Mouse (Mus musculus) lung, postnatal 0 days (tissue): ENCODE measurements around the gene Gjb6. TPM values are rescaled to one million over a fixed set of nuclear protein-coding genes. Genes with fewer than 3 reads are reported as not detected.

Experiments used
- ATAC-seq: fragments of 200-750 bp; cut with Nextera tagmentation; 2 replicates; pipeline ENCODE4 v1.8.0; 2017; ENCODE audit warnings: moderate library complexity
- DNase-seq: peaks from one replicate; pipeline ENCODE4 v3.0.0-alpha.2; 2016; ENCODE audit warnings: low spot score
- H3K27ac ChIP-seq: fragments of 300-500 bp; sonication (generic); 2 replicates; pipeline ENCODE4 v1.5.1; 2014; ENCODE audit warnings: antibody characterized with exemption, mild to moderate bottlenecking, low read length, mixed read lengths
- H3K27me3 ChIP-seq: fragments of 300-500 bp; sonication (generic); replicated peaks from 2 replicates; pipeline ENCODE4 v1.6.1; 2014; ENCODE audit warnings: low read length, mixed read lengths; ENCODE audit not compliant: insufficient read depth
- H3K36me3 ChIP-seq: fragments of 300-500 bp; sonication (generic); 2 replicates; pipeline ENCODE4 v1.6.1; 2014; ENCODE audit warnings: low read length, mixed read lengths; ENCODE audit not compliant: insufficient read depth
- H3K4me1 ChIP-seq: fragments of 300-500 bp; sonication (generic); 2 replicates; pipeline ENCODE4 v1.6.1; 2014; ENCODE audit warnings: antibody characterized with exemption, low read depth, low read length, mixed read lengths; ENCODE audit not compliant: insufficient read depth
- H3K4me2 ChIP-seq: fragments of 300-500 bp; sonication (generic); replicated peaks from 2 replicates; pipeline ENCODE4 v1.6.1; 2014; ENCODE audit warnings: low read depth, mild to moderate bottlenecking, low read length, moderate library complexity, mixed read lengths
- H3K4me3 ChIP-seq: fragments of 300-500 bp; sonication (generic); 2 replicates; pipeline ENCODE4 v1.5.1; 2014; ENCODE audit warnings: low read depth, low read length
- H3K9ac ChIP-seq: fragments of 300-500 bp; sonication (generic); replicated peaks from 2 replicates; pipeline ENCODE4 v1.6.1; 2014; ENCODE audit warnings: low read depth, mild to moderate bottlenecking
- H3K9me3 ChIP-seq: fragments of 300-500 bp; sonication (generic); 2 replicates; pipeline ENCODE4 v1.6.1; 2016; ENCODE audit warnings: low read length, mixed read lengths
- CTCF ChIP-seq: IDR thresholded peaks from 2 replicates; pipeline ENCODE4 v1.5.1; 2016; ENCODE audit warnings: antibody characterized with exemption, mild to moderate bottlenecking
- EP300 ChIP-seq: IDR thresholded peaks from 2 replicates; pipeline ENCODE4 v1.6.1; 2016; ENCODE audit warnings: antibody characterized with exemption, mild to moderate bottlenecking, control low read depth
- WGBS: fragments of 180-500 bp; shearing (Covaris S2); extraction: QIAGEN DNeasy Blood & Tissue Kit; methylation state at CpG from one replicate; pipeline ENCODE4 v1.1.7; 2014; 5-methylcytosine and 5-hydroxymethylcytosine counted together
- polyA plus RNA-seq: library from polyadenylated mRNA; unstranded; fragments of >200 nt; fragmentation: Nextera tagmentation; extraction: Ambion mirVana; gene quantifications from 2 replicates; pipeline ENCODE4 v1.2.1, GENCODE M21; 2015

Gjb6 gene
- polyA plus RNA-seq, 1 experiment from 2014 or later, result 13.2 TPM

GRCm38 (mm10) chr14:57127383-57127782, 6.0 kb downstream of the Gjb6 start:
- peak; percentile 95 for ATAC-seq

GRCm38 (mm10) chr14:57122295-57122694, 11.1 kb downstream of the Gjb6 start:
- H3K27ac ChIP-seq, result no peak overlapping the region
- no peaks in the 10 kb centered on the region for H3K4me1 ChIP-seq
- H3K36me3 ChIP-seq, result no peaks in the 10 kb centered on the region
- no peak overlapping the region for H3K9ac ChIP-seq
- H3K27me3 ChIP-seq, result no peaks in the 10 kb centered on the region
- H3K4me3 ChIP-seq, result no peak overlapping the region
- DNase-seq, result no peak
- no peak overlapping the region for H3K4me2 ChIP-seq
- no peaks in the 10 kb centered on the region for H3K9me3 ChIP-seq
- no peak for TF ChIP-seq CTCF
- no peak for TF ChIP-seq EP300
- 0 out of 2 replicates have a peak, but pooled peaks have one; percentile 33 for ATAC-seq
- WGBS, result 67% methylated on average over 7 of the region's 7 CpGs

More at GRCm38 (mm10) chr14:57127383-57127782, 6.0 kb downstream of the Gjb6 start:
- Histone ChIP-seq H3K9me3 (no peaks in the 10 kb centered on the region), H3K27me3 (no peaks in the 10 kb centered on the region), H3K36me3 (no peaks in the 10 kb centered on the region), H3K4me3 (no peak overlapping the region), H3K4me1 (no peaks in the 10 kb centered on the region), H3K4me2 (no peak overlapping the region), H3K9ac (no peak overlapping the region), H3K27ac (no peak overlapping the region)
- TF ChIP-seq EP300 (peak; percentile 20; the same call in 1 of the 2 replicates), CTCF (no peak)
- peak; percentile 77 for DNase-seq
- 43% methylated on average over 4 of the region's 4 CpGs for WGBS

- no peak for TF ChIP-seq CTCF
- no peak for TF ChIP-seq EP300
- DNase-seq (no peak), ATAC-seq (no peak)
- Histone ChIP-seq H3K27ac (no peak within 1 kb of the TSS), H3K4me3 (no peak within 1 kb of the TSS), H3K4me2 (no peak within 1 kb of the TSS), H3K9me3 (no peaks in the 10 kb centered on the region), H3K9ac (no peak within 1 kb of the TSS), H3K27me3 (no peaks in the 10 kb centered on the region), H3K36me3 (no peaks in the 10 kb centered on the region), H3K4me1 (no peaks in the 10 kb centered on the region)
- WGBS, result 28% methylated on average over 13 of the region's 13 CpGs
Measured at GRCm38 (mm10) chr14:57115823-57116544, 17.4 kb downstream of the Gjb6 start, which contains the start of gene Gm4491. Gm4491 (minus strand) TSS chr14:57115883.

GRCm38 (mm10) chr14:57109194-57109593, 24.2 kb downstream of the Gjb6 start:
- ATAC-seq, result no peak
- WGBS, result 9% methylated on average over 4 of the region's 4 CpGs
- no peak overlapping the region for H3K4me3 ChIP-seq
- no peaks in the 10 kb centered on the region for H3K9me3 ChIP-seq
- peak; percentile 83 for TF ChIP-seq CTCF
- TF ChIP-seq EP300, result no peak
- H3K4me1 ChIP-seq, result no peaks in the 10 kb centered on the region
- H3K4me2 ChIP-seq, result no peak overlapping the region
- peaks cover 24% of the 10 kb centered on the region for H3K27me3 ChIP-seq
- H3K9ac ChIP-seq, result no peak overlapping the region
- H3K27ac ChIP-seq, result no peak overlapping the region
- peak; percentile 49 for DNase-seq
- H3K36me3 ChIP-seq, result no peaks in the 10 kb centered on the region

GRCm38 (mm10) chr14:57107916-57108315, 25.5 kb downstream of the Gjb6 start:
- H3K4me1 ChIP-seq, result no peaks in the 10 kb centered on the region
- 53% methylated on average over 5 of the region's 5 CpGs for WGBS
- no peak for TF ChIP-seq EP300
- TF ChIP-seq CTCF, result no peak
- H3K4me3 ChIP-seq, result no peak overlapping the region
- H3K27ac ChIP-seq, result no peak overlapping the region
- H3K9ac ChIP-seq, result no peak overlapping the region
- ATAC-seq (no peak), DNase-seq (no peak)
- H3K27me3 ChIP-seq, result peaks cover 36% of the 10 kb centered on the region
- no peaks in the 10 kb centered on the region for H3K36me3 ChIP-seq
- no peak overlapping the region for H3K4me2 ChIP-seq
- H3K9me3 ChIP-seq, result no peaks in the 10 kb centered on the region

- Histone ChIP-seq H3K9me3 (no peaks in the 10 kb centered on the region), H3K4me2 (no peak overlapping the region), H3K4me3 (no peak overlapping the region), H3K27me3 (peaks cover 36% of the 10 kb centered on the region), H3K27ac (no peak overlapping the region), H3K36me3 (no peaks in the 10 kb centered on the region), H3K9ac (no peak overlapping the region), H3K4me1 (no peaks in the 10 kb centered on the region)
- TF ChIP-seq CTCF (no peak), EP300 (no peak)
- ATAC-seq, result no peak
- DNase-seq, result no peak
- 46% methylated on average over 8 of the region's 8 CpGs for WGBS
Measured at GRCm38 (mm10) chr14:57107091-57107490, 26.3 kb downstream of the Gjb6 start.

GRCm38 (mm10) chr14:57105721-57106120, 27.7 kb downstream of the Gjb6 start:
- Histone ChIP-seq H3K27me3 (peaks cover 36% of the 10 kb centered on the region), H3K4me2 (no peak overlapping the region), H3K9me3 (no peaks in the 10 kb centered on the region), H3K9ac (no peak overlapping the region), H3K36me3 (no peaks in the 10 kb centered on the region), H3K27ac (no peak overlapping the region), H3K4me1 (no peaks in the 10 kb centered on the region), H3K4me3 (no peak overlapping the region)
- no peak for TF ChIP-seq EP300
- no peak for TF ChIP-seq CTCF
- ATAC-seq (no peak), DNase-seq (no peak)
- 46% methylated on average over 11 of the region's 11 CpGs for WGBS
